Mouse (Mus musculus): ENCODE data around the gene Pla2g12b.

Pla2g12b gene

DNA sequence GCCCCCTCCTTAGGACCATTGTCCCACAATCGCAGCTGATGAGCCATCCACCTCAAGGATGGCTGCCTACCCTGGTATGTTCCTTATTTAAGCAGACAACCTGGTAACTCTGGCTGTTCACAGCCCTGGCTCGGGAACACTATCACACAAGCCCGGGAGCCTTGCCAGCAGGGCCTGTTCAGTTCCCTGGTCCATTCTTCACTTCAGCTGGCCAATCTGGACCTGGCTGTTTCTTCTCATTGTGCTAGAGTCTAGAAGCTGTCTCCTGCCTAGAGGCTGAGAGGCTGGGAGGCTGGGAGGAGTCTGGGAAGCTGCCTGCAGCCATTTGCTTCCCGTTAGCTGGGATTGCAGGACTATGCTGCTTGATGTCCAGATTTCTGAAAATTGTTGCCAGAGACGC is 67.0 kb downstream of the Pla2g12b start:
- DNase-seq, result no peak
